Mouse (Mus musculus) left cerebral cortex, adult 2 months (tissue): ENCODE data around the gene Hyal3. TPM values are rescaled to one million over a fixed set of nuclear protein-coding genes. Genes with fewer than 3 reads are reported as not detected.

Experiments
- DNase-seq, 2 experiments: peaks; one replicate each; pipeline ENCODE4 v3.0.0; 2021 to 2022; ENCODE audit warnings: low spot score in 2 of 2, mixed read lengths in 1 of 2; ENCODE audit errors: extremely low spot score in 1 of 2
- H3K27ac ChIP-seq: fragments of 200-600 bp; 2 replicates; pipeline ENCODE4 v1.8.1; 2022
- H3K4me3 ChIP-seq: fragments of 200-600 bp; 2 replicates; pipeline ENCODE4 v1.8.1; 2022
- CTCF ChIP-seq: fragments of 200-600 bp; IDR thresholded peaks from 2 replicates; pipeline ENCODE4 v1.8.1; 2022; ENCODE audit warnings: antibody characterized with exemption, mild to moderate bottlenecking, moderate library complexity
- intact Hi-C: fragments of 180-260 bp; cut with DNase I; formaldehyde crosslinking; loops from one replicate; pipeline ENCODE4 v1.15.1; 2025
- total RNA-seq, 2 experiments: library from RNA; stranded (reverse); gene quantifications; 2 replicates each; pipeline ENCODE4 v1.2.3; 2021

The Hyal3 gene
- total RNA-seq, 2 experiments from 2014 or later, result 0.97 to 1.2 TPM

GRCm38 (mm10) chr9:107542721-107543120 is 37.9 kb upstream of the Hyal3 start:
- H3K4me3 ChIP-seq, result peak overlapping the region; percentile 95
- intact Hi-C loops, result no loop called here
- no peak for TF ChIP-seq CTCF
- H3K27ac ChIP-seq, result peak overlapping the region; percentile 95; the same call in 1 of the 2 replicates
- DNase-seq, result no peak

GRCm38 (mm10) chr9:107543299-107543698 is 37.3 kb upstream of the Hyal3 start:
- DNase-seq, result no peak
- H3K27ac ChIP-seq, result no peak overlapping the region
- intact Hi-C loops, result no loop called here
- no peak for TF ChIP-seq CTCF
- H3K4me3 ChIP-seq, result no peak overlapping the region

DNA sequence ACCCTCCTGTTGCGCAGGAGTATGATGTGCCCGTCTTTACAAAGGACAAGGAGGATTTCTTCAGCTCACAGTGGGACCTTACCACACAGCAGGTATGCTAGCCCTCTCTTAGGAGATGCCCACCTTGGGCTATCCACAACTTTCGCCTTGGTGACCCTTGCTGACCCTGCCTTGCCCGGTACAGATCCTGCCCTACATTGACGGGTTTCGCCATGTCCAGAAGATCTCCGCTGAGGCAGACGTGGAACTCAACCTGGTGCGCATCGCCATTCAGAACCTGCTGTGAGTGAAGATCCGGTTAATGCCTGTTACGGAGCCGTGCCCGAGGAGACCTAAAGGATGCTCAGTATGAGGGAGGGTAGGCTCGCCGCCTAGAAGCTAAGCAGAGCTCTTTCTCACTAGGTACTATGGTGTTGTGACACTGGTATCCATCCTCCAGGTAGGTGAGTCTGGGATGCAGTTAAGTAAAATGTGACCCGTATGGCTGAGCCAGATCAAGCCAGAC is 36.4 kb upstream of the Hyal3 start:
- H3K27ac ChIP-seq, result no peak overlapping the region
- no peak for DNase-seq
- TF ChIP-seq CTCF, result no peak
- intact Hi-C loops, result no loop called here
- no peak overlapping the region for H3K4me3 ChIP-seq

DNA sequence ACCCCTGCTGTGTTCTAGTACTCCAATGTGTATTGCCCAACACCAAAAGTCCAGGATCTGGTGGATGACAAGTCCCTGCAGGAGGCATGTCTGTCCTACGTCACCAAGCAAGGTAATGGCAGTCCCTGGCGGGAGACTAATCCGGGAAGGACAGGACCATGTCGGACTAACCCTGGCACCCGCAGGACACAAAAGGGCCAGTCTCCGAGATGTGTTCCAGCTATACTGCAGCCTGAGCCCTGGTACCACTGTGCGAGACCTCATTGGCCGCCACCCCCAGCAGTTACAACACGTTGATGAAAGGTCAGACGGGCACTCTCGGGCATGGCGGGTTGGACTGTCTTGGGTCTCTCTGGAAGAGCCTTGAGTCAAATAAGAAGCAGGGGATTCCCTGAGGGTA is 35.9 kb upstream of the Hyal3 start:
- Histone ChIP-seq H3K27ac (no peak overlapping the region), H3K4me3 (no peak overlapping the region)
- intact Hi-C loops, result no loop called here
- TF ChIP-seq CTCF, result no peak
- DNase-seq, result no peak

DNA sequence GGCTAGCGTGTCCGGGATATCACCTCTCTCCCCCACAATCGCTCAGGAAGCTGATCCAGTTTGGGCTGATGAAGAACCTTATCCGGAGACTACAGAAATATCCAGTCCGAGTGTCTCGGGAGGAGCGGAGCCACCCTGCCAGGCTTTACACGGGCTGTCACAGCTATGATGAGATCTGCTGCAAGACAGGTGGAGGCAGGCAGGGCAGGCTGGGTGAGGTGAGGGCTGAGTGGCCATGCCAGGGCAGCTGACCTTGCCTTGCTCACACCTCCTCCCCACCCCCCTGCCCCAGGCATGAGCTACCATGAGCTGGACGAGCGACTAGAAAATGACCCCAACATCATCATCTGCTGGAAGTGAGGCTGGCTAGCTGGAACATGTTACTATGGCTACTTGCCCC is 35.4 kb upstream of the Hyal3 start:
- no peak for TF ChIP-seq CTCF
- Histone ChIP-seq H3K4me3 (no peak overlapping the region), H3K27ac (no peak overlapping the region)
- intact Hi-C loops, result no loop called here
- DNase-seq, result no peak

GRCm38 (mm10) chr9:107545602-107546001 is 35.0 kb upstream of the Hyal3 start:
- Histone ChIP-seq H3K4me3 (no peak overlapping the region), H3K27ac (no peak overlapping the region)
- peak; percentile 96 for TF ChIP-seq CTCF
- intact Hi-C loops, result no loop called here
- DNase-seq, result peak in 1 of 2 experiments; percentile 78

GRCm38 (mm10) chr9:107547026-107547425 is 33.6 kb upstream of the Hyal3 start, which contains the start of gene Zmynd10:
Zmynd10 (plus strand) TSS chr9:107547298.
- TF ChIP-seq CTCF, result no peak
- Histone ChIP-seq H3K27ac (peak within 1 kb of the TSS; percentile 13; the same call in 1 of the 2 replicates), H3K4me3 (peak within 1 kb of the TSS; percentile 41)
- DNase-seq, result peak; percentile 84 to 88
- intact Hi-C loops, result no loop called here

DNA sequence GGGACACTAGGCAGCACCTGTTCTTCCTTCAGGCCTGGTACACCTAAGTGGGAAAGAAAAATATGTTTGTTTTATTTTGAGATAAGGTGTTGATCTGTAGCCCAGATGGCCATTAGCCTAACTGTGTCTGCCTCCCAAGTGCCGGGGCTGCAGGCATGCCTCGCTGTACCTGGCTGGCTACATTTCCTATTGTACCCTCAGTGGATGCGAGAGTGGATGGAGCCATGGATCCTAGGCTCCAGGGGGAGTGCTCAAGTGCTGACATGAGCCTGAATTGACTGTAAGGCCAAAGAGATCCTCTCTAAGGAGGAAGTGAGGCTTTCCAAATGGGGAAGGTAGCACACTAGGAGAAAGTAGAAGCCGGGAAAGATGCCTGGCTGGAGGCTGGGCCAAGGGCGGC is 32.7 kb upstream of the Hyal3 start:
- TF ChIP-seq CTCF, result no peak
- Histone ChIP-seq H3K4me3 (no peak overlapping the region), H3K27ac (no peak overlapping the region)
- no peak for DNase-seq
- intact Hi-C loops, result no loop called here

GRCm38 (mm10) chr9:107548820-107549219 is 31.8 kb upstream of the Hyal3 start:
- H3K27ac ChIP-seq, result no peak overlapping the region
- intact Hi-C loops, result no loop called here
- no peak for DNase-seq
- TF ChIP-seq CTCF, result no peak
- no peak overlapping the region for H3K4me3 ChIP-seq

- TF ChIP-seq CTCF, result no peak
- DNase-seq, result no peak
- no peak overlapping the region for H3K27ac ChIP-seq
- intact Hi-C loops, result no loop called here
- no peak overlapping the region for H3K4me3 ChIP-seq
These were observed 31.1 kb upstream of the Hyal3 start for GRCm38 (mm10) chr9:107549297-107550074.

- Histone ChIP-seq H3K27ac (no peak overlapping the region), H3K4me3 (no peak overlapping the region)
- intact Hi-C loops, result no loop called here
- DNase-seq, result no peak
- no peak for TF ChIP-seq CTCF
These were observed 30.0 kb upstream of the Hyal3 start for GRCm38 (mm10) chr9:107550491-107551116.

DNA sequence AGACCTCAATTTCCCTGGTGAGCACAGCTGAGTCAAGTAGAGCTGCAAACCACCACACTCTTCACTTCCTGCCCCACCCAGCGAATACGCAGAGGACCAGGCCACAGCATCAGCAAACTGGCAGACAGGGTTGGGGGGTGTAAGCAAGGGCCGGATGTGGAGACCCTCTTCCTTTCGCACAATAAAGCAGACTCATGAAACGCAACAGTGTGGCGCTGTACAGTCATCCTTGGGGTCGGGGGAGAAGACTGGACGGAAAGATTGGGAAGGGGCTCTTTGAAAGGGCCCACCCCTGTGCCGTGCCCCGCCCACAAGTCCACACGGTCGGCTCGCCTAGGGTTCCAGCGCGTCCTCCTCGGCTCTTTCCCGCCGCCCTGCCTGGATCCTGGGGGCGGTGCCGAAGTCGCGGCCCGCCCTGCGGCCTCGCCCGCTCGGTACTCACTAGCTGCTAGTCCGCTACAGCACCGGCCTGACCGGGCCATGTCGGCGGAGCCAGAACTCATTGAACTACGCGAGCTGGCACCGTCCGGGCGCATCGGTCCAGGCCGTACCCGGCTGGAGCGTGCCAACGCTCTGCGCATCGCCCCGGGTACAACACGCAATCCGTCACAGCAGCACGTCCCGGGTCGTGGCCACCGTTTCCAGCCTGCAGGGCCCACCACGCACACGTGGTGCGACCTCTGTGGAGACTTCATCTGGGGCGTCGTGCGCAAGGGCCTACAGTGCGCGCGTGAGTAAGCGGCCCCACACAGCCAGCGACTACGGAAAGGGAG is 29.3 kb upstream of the Hyal3 start, which contains the start of gene Rassf1:
Gene Rassf1 (plus strand): TSS at position 439 of the 773 bp plus-strand sequence.
- peak within 1 kb of the TSS; percentile 44 for H3K4me3 ChIP-seq
- intact Hi-C loops, result no loop called here
- H3K27ac ChIP-seq, result no peak within 1 kb of the TSS
- DNase-seq, result no peak
- no peak for TF ChIP-seq CTCF
